Mouse (Mus musculus) MEL (cell line): ENCODE results near the gene Thsd7b. TPM values are rescaled to one million over a fixed set of nuclear protein-coding genes. Genes with fewer than 3 reads are reported as not detected.

Experiments
- DNase-seq: peaks from one replicate; pipeline ENCODE4 v3.0.0; 2011; ENCODE audit warnings: low read depth, low spot score
- H3K27ac ChIP-seq: 2 replicates; pipeline ENCODE4 v1.5.1; 2012; ENCODE audit warnings: low read depth, mild to moderate bottlenecking, control low read depth, low read length, moderate library complexity; ENCODE audit not compliant: control insufficient read depth
- H3K27me3 ChIP-seq, 2 experiments: fragments of 150-350 bp in 1 of 2; sonication (generic) in 1 of 2; 2 replicates each; pipeline ENCODE4 v1.6.1; 2012; ENCODE audit warnings: low read length in 2 of 2, mild to moderate bottlenecking in 2 of 2, improper control_type of control experiment in 1 of 2, moderate library complexity in 1 of 2; ENCODE audit not compliant: insufficient read depth in 2 of 2, control insufficient read depth in 1 of 2
- H3K36me3 ChIP-seq, 2 experiments: 2 replicates each; pipeline ENCODE4 v1.6.1; 2012 to 2014; ENCODE audit warnings: low read length in 2 of 2, improper control_type of control experiment in 1 of 2, inconsistent platforms in 1 of 2, mild to moderate bottlenecking in 1 of 2; ENCODE audit not compliant: insufficient read depth in 2 of 2, control insufficient read depth in 1 of 2
- H3K4me1 ChIP-seq, 2 experiments: fragments of 150-350 bp in 1 of 2; sonication (generic) in 1 of 2; 2 replicates each; pipeline ENCODE4 v1.6.1; 2012; ENCODE audit warnings: low read length in 2 of 2, improper control_type of control experiment in 1 of 2, mild to moderate bottlenecking in 1 of 2; ENCODE audit not compliant: insufficient read depth in 2 of 2, control insufficient read depth in 1 of 2
- H3K4me3 ChIP-seq, 2 experiments: fragments of 150-350 bp in 1 of 2; sonication (generic) in 1 of 2; 2 replicates each; pipeline ENCODE4 v1.5.1; 2012; ENCODE audit warnings: low read depth in 2 of 2, low read length in 2 of 2, mild to moderate bottlenecking in 2 of 2, moderate library complexity in 2 of 2, control low read depth in 1 of 2, improper control_type of control experiment in 1 of 2; ENCODE audit not compliant: control insufficient read depth in 1 of 2, insufficient read depth in 1 of 2
- H3K79me2 ChIP-seq: 2 replicates; pipeline ENCODE4 v1.6.1; 2012; ENCODE audit warnings: mild to moderate bottlenecking, low read length, moderate library complexity; ENCODE audit not compliant: control insufficient read depth, poor library complexity, insufficient read depth
- H3K9ac ChIP-seq: 2 replicates; pipeline ENCODE4 v1.6.1; 2012; ENCODE audit warnings: low read depth, mild to moderate bottlenecking, control low read depth, low read length, moderate library complexity; ENCODE audit not compliant: control insufficient read depth, poor library complexity, severe bottlenecking
- H3K9me3 ChIP-seq: fragments of 150-350 bp; sonication (generic); replicated peaks from 2 replicates; pipeline ENCODE4 v1.6.1; 2012; ENCODE audit warnings: mild to moderate bottlenecking, low read length, improper control_type of control experiment, moderate library complexity; ENCODE audit not compliant: insufficient read depth
- BHLHE40 ChIP-seq: IDR thresholded peaks from 2 replicates; pipeline ENCODE4 v1.6.1; 2012; ENCODE audit warnings: low read depth, mild to moderate bottlenecking, inconsistent platforms, low read length, improper control_type of control experiment, borderline replicate concordance
- CHD1 ChIP-seq: IDR thresholded peaks from 2 replicates; pipeline ENCODE4 v1.6.1; 2012; ENCODE audit warnings: low read depth, mild to moderate bottlenecking, inconsistent platforms, low read length, improper control_type of control experiment
- CHD2 ChIP-seq: IDR thresholded peaks from 2 replicates; pipeline ENCODE4 v1.6.1; 2011; ENCODE audit warnings: low read length, improper control_type of control experiment
- CTCF ChIP-seq, 3 experiments: IDR thresholded peaks in 2 of 3; conservative IDR thresholded peaks in 1 of 3; 2 replicates each; pipeline ENCODE4 v1.5.1; 2011 to 2012; ENCODE audit warnings: low read length in 3 of 3, low read depth in 2 of 3, mild to moderate bottlenecking in 2 of 3, improper control_type of control experiment in 1 of 3, inconsistent platforms in 1 of 3, mixed read lengths in 1 of 3, moderate library complexity in 1 of 3; ENCODE audit not compliant: control insufficient read depth in 1 of 3, insufficient read depth in 1 of 3, poor library complexity in 1 of 3, severe bottlenecking in 1 of 3
- E2F4 ChIP-seq: IDR thresholded peaks from 2 replicates; pipeline ENCODE4 v1.6.1; 2011; ENCODE audit warnings: low read depth, low read length, improper control_type of control experiment, borderline replicate concordance
- ELF1 ChIP-seq: IDR thresholded peaks from 2 replicates; pipeline ENCODE4 v1.6.1; 2014; ENCODE audit warnings: low read depth, mild to moderate bottlenecking, inconsistent platforms, low read length, improper control_type of control experiment, moderate library complexity
- ETS1 ChIP-seq: IDR thresholded peaks from 2 replicates; pipeline ENCODE4 v1.6.1; 2012; ENCODE audit warnings: low read depth, mild to moderate bottlenecking, inconsistent platforms, low read length, improper control_type of control experiment, moderate library complexity
- KAT2A ChIP-seq: conservative IDR thresholded peaks from 2 replicates; pipeline ENCODE4 v1.6.1; 2012; ENCODE audit warnings: low read depth, low read length, improper control_type of control experiment, inconsistent platforms
- MAX ChIP-seq: IDR thresholded peaks from 2 replicates; pipeline ENCODE4 v1.6.1; 2011; ENCODE audit warnings: low read length, improper control_type of control experiment
- MAZ ChIP-seq: IDR thresholded peaks from 2 replicates; pipeline ENCODE4 v1.6.1; 2012; ENCODE audit warnings: low read depth, mild to moderate bottlenecking, inconsistent platforms, low read length, improper control_type of control experiment
- MEF2A ChIP-seq: IDR thresholded peaks from 2 replicates; pipeline ENCODE4 v1.6.1; 2014; ENCODE audit warnings: low read depth, mild to moderate bottlenecking, inconsistent platforms, low read length, improper control_type of control experiment; ENCODE audit not compliant: poor library complexity, insufficient replicate concordance, severe bottlenecking; ENCODE audit errors: extremely low read depth
- MYC ChIP-seq: IDR thresholded peaks from 2 replicates; pipeline ENCODE4 v1.6.1; 2011; ENCODE audit warnings: low read depth, mild to moderate bottlenecking, low read length, improper control_type of control experiment, moderate library complexity
- NRF1 ChIP-seq: IDR thresholded peaks from 2 replicates; pipeline ENCODE4 v1.6.1; 2014; ENCODE audit warnings: low read depth, mild to moderate bottlenecking, inconsistent platforms, low read length, improper control_type of control experiment, moderate library complexity; ENCODE audit not compliant: poor library complexity, insufficient read depth, severe bottlenecking
- POLR2A ChIP-seq, 2 experiments: IDR thresholded peaks; 2 replicates each; pipeline ENCODE4 v1.6.1; 2011 to 2012; ENCODE audit warnings: low read length in 2 of 2, mild to moderate bottlenecking in 2 of 2, control low read depth in 1 of 2, improper control_type of control experiment in 1 of 2, low read depth in 1 of 2, moderate library complexity in 1 of 2; ENCODE audit not compliant: control insufficient read depth in 1 of 2, insufficient read depth in 1 of 2, poor library complexity in 1 of 2
- POLR2AphosphoS2 ChIP-seq: IDR thresholded peaks from 2 replicates; pipeline ENCODE4 v1.6.1; 2011; ENCODE audit warnings: low read length, improper control_type of control experiment
- POLR2AphosphoS5 ChIP-seq: IDR thresholded peaks from 2 replicates; pipeline ENCODE4 v1.6.1; 2012; ENCODE audit warnings: low read depth, borderline replicate concordance, mild to moderate bottlenecking, inconsistent platforms, low read length, moderate library complexity, mixed read lengths
- RAD21 ChIP-seq: IDR thresholded peaks from 2 replicates; pipeline ENCODE4 v1.6.1; 2011; ENCODE audit warnings: mild to moderate bottlenecking, low read depth, low read length, improper control_type of control experiment
- RCOR1 ChIP-seq: IDR thresholded peaks from 2 replicates; pipeline ENCODE4 v1.6.1; 2012; ENCODE audit warnings: low read depth, mild to moderate bottlenecking, inconsistent platforms, low read length, improper control_type of control experiment
- TAL1 ChIP-seq: IDR thresholded peaks from 2 replicates; pipeline ENCODE4 v1.6.1; 2012; ENCODE audit warnings: mild to moderate bottlenecking, inconsistent platforms, low read length, moderate library complexity, mixed read lengths
- TBP ChIP-seq: IDR thresholded peaks from 2 replicates; pipeline ENCODE4 v1.8.0; 2011; ENCODE audit warnings: low read depth, low read length, improper control_type of control experiment
- TCF12 ChIP-seq: IDR thresholded peaks from 2 replicates; pipeline ENCODE4 v1.6.1; 2014; ENCODE audit warnings: low read depth, mild to moderate bottlenecking, inconsistent platforms, low read length, improper control_type of control experiment, moderate library complexity
- UBTF ChIP-seq: IDR thresholded peaks from 2 replicates; pipeline ENCODE4 v1.6.1; 2012; ENCODE audit warnings: low read depth, mild to moderate bottlenecking, inconsistent platforms, low read length, improper control_type of control experiment, moderate library complexity, borderline replicate concordance; ENCODE audit not compliant: insufficient read depth
- USF2 ChIP-seq, 2 experiments: IDR thresholded peaks; 2 replicates each; pipeline ENCODE4 v1.6.1; 2011 to 2012; ENCODE audit warnings: improper control_type of control experiment in 2 of 2, low read length in 2 of 2, borderline replicate concordance in 1 of 2, inconsistent platforms in 1 of 2, low read depth in 1 of 2, mild to moderate bottlenecking in 1 of 2; ENCODE audit not compliant: insufficient read depth in 1 of 2
- ZC3H11A ChIP-seq: IDR thresholded peaks from 2 replicates; pipeline ENCODE4 v1.6.1; 2012; ENCODE audit warnings: low read depth, mild to moderate bottlenecking, inconsistent platforms, low read length, improper control_type of control experiment
- ZMIZ1 ChIP-seq: IDR thresholded peaks from 2 replicates; pipeline ENCODE4 v1.6.1; 2012; ENCODE audit warnings: low read depth, mild to moderate bottlenecking, inconsistent platforms, low read length, improper control_type of control experiment, moderate library complexity
- ZNF384 ChIP-seq: IDR thresholded peaks from 2 replicates; pipeline ENCODE4 v1.6.1; 2012; ENCODE audit warnings: low read depth, mild to moderate bottlenecking, inconsistent platforms, low read length, improper control_type of control experiment
- polyA plus RNA-seq, 2 experiments: library from polyadenylated mRNA; stranded (reverse) in 1 of 2; unstranded in 1 of 2; fragments of >175 nt in 1 of 2; fragments of >200 nt in 1 of 2; gene quantifications; 2 replicates each; pipeline versions ENCODE4 v1.2.1 to v1.2.4; 2012; ENCODE audit warnings: low replicate concordance in 2 of 2, low read depth in 1 of 2; ENCODE audit not compliant: insufficient read length in 2 of 2, insufficient read depth in 1 of 2, missing spikeins in 1 of 2
- total RNA-seq: library from RNA; depleted of rRNA; stranded (reverse); fragments of 300-350 nt; gene quantifications from 2 replicates; pipeline ENCODE4 v1.2.3, GENCODE M21; 2012

Gene Thsd7b
- total and polyA plus RNA-seq, 3 experiments, result not detected

- no peaks in the 10 kb centered on the region for H3K4me1 ChIP-seq
- no peaks in the 10 kb centered on the region for H3K9me3 ChIP-seq
- no peak overlapping the region for H3K4me3 ChIP-seq
- H3K79me2 ChIP-seq, result no peaks in the 10 kb centered on the region
- no peak for DNase-seq
- no peak overlapping the region for H3K9ac ChIP-seq
- H3K36me3 ChIP-seq, result no peaks in the 10 kb centered on the region
- H3K27me3 ChIP-seq, result no peaks in the 10 kb centered on the region
- TF ChIP-seq ELF1 (no peak), NRF1 (no peak)
- H3K27ac ChIP-seq, result no peak overlapping the region; the same call in 1 of the 2 replicates
Measured at GRCm38 (mm10) chr1:129324798-129325197, 51.7 kb downstream of the Thsd7b start.

- no peak overlapping the region for H3K9ac ChIP-seq
- no peaks in the 10 kb centered on the region for H3K27me3 ChIP-seq
- DNase-seq, result no peak
- no peaks in the 10 kb centered on the region for H3K79me2 ChIP-seq
- no peaks in the 10 kb centered on the region for H3K36me3 ChIP-seq
- H3K4me1 ChIP-seq, result no peaks in the 10 kb centered on the region
- H3K4me3 ChIP-seq, result no peak overlapping the region
- H3K9me3 ChIP-seq, result no peaks in the 10 kb centered on the region
- TF ChIP-seq TBP (no peak), MAZ (no peak), ZC3H11A (no peak), POLR2AphosphoS2 (no peak), MEF2A (no peak), MAX (no peak), RCOR1 (no peak), KAT2A (no peak), POLR2AphosphoS5 (no peak), TCF12 (no peak), TAL1 (no peak), CHD1 (no peak)
- no peak overlapping the region for H3K27ac ChIP-seq
Measured at GRCm38 (mm10) chr1:129356631-129357030, 83.5 kb downstream of the Thsd7b start.

- Histone ChIP-seq H3K36me3 (no peaks in the 10 kb centered on the region), H3K79me2 (no peaks in the 10 kb centered on the region), H3K9me3 (no peaks in the 10 kb centered on the region), H3K4me3 (no peak overlapping the region), H3K27ac (no peak overlapping the region), H3K4me1 (no peaks in the 10 kb centered on the region), H3K27me3 (no peaks in the 10 kb centered on the region), H3K9ac (no peak overlapping the region)
- DNase-seq, result no peak
- no peak for TF ChIP-seq MAX
- TF ChIP-seq CTCF (IDR thresholded peaks at IDR 0.05 in 2 of 3, conservative IDR thresholded peaks at IDR 0.05 in 1 of 3; ENCODE audit: control insufficient read depth in 1 of 3, insufficient read depth in 1 of 3, low read depth in 2 of 3, low read length in 3 of 3, poor library complexity in 1 of 3, severe bottlenecking in 1 of 3), result no peak
- no peak for TF ChIP-seq CHD2
- TF ChIP-seq ELF1, result no peak
- TF ChIP-seq RAD21, result no peak
- no peak for TF ChIP-seq BHLHE40
- no peak for TF ChIP-seq UBTF
- no peak for TF ChIP-seq E2F4
- TF ChIP-seq ZMIZ1, result no peak
- TF ChIP-seq POLR2AphosphoS2, result no peak
- no peak for TF ChIP-seq TAL1
- no peak for TF ChIP-seq MEF2A
- TF ChIP-seq ZNF384, result no peak
- no peak for TF ChIP-seq POLR2A (IDR thresholded peaks at IDR 0.05; ENCODE audit: control insufficient read depth in 1 of 2, insufficient read depth in 1 of 2, low read depth in 1 of 2, low read length in 2 of 2, poor library complexity in 1 of 2)
- TF ChIP-seq MYC, result no peak
- no peak for TF ChIP-seq USF2 (IDR thresholded peaks at IDR 0.05; ENCODE audit: borderline replicate concordance in 1 of 2, insufficient read depth in 1 of 2, low read depth in 1 of 2, low read length in 2 of 2)
- no peak for TF ChIP-seq CHD1
- TF ChIP-seq ETS1, result no peak
Measured at GRCm38 (mm10) chr1:129357378-129357777, 84.3 kb downstream of the Thsd7b start.
